Mouse (Mus musculus) ES-E14 (cell line): Measurements from ENCODE around the gene Enpp5. TPM values are rescaled to one million over a fixed set of nuclear protein-coding genes. Genes with fewer than 3 reads are reported as not detected.
A peak's percentile ranks its signal among the peaks of the same experiment; 100 is the strongest.

Experiments
- DNase-seq: peaks from one replicate; pipeline ENCODE4 v3.0.0-alpha.2; 2013; ENCODE audit warnings: low read depth, low spot score
- H3K27ac ChIP-seq: 2 replicates; pipeline ENCODE4 v1.5.1; 2012; ENCODE audit warnings: low read depth, mild to moderate bottlenecking, low read length, moderate library complexity, mixed read lengths; ENCODE audit not compliant: poor library complexity, insufficient read depth, severe bottlenecking
- H3K36me3 ChIP-seq: 2 replicates; pipeline ENCODE4 v1.6.1; 2012; ENCODE audit warnings: mild to moderate bottlenecking, low read length, moderate library complexity, mixed read lengths; ENCODE audit not compliant: control insufficient read depth, poor library complexity, insufficient read depth, severe bottlenecking
- H3K4me1 ChIP-seq, 2 experiments: fragments of 150-350 bp in 1 of 2; sonication (generic) in 1 of 2; 2 replicates each; pipeline ENCODE4 v1.6.1; 2012; ENCODE audit warnings: low read length in 2 of 2, mild to moderate bottlenecking in 1 of 2, mixed read lengths in 1 of 2; ENCODE audit not compliant: control insufficient read depth in 2 of 2, insufficient read depth in 2 of 2, poor library complexity in 1 of 2
- H3K4me3 ChIP-seq, 2 experiments: fragments of 150-350 bp in 1 of 2; sonication (generic) in 1 of 2; 2 replicates each; pipeline ENCODE4 v1.5.1; 2012; ENCODE audit warnings: low read length in 2 of 2, low read depth in 1 of 2, mild to moderate bottlenecking in 1 of 2, mixed read lengths in 1 of 2; ENCODE audit not compliant: insufficient read depth in 1 of 2, poor library complexity in 1 of 2, severe bottlenecking in 1 of 2
- H3K9ac ChIP-seq: 2 replicates; pipeline ENCODE4 v1.6.1; 2012; ENCODE audit warnings: low read depth, mild to moderate bottlenecking, low read length, mixed read lengths; ENCODE audit not compliant: poor library complexity, insufficient read depth, severe bottlenecking
- H3K9me3 ChIP-seq: fragments of 150-350 bp; sonication (generic); 2 replicates; pipeline ENCODE4 v1.6.1; 2012; ENCODE audit warnings: low read depth, mild to moderate bottlenecking, low read length; ENCODE audit not compliant: control insufficient read depth, insufficient read depth
- CHD2 ChIP-seq: IDR thresholded peaks from 2 replicates; pipeline ENCODE4 v1.6.1; 2014; ENCODE audit warnings: mild to moderate bottlenecking, low read depth, low read length, inconsistent platforms
- HCFC1 ChIP-seq: IDR thresholded peaks from 2 replicates; pipeline ENCODE4 v1.6.1; 2012; ENCODE audit warnings: low read length, inconsistent platforms, borderline replicate concordance; ENCODE audit not compliant: insufficient read depth
- MAFK ChIP-seq: IDR thresholded peaks from 2 replicates; pipeline ENCODE4 v1.6.1; 2014; ENCODE audit warnings: mild to moderate bottlenecking, low read depth, low read length, inconsistent platforms; ENCODE audit not compliant: insufficient read depth
- ZC3H11A ChIP-seq: IDR thresholded peaks from 2 replicates; pipeline ENCODE4 v1.6.1; 2012; ENCODE audit warnings: low read depth, mild to moderate bottlenecking, inconsistent platforms, low read length, borderline replicate concordance
- ZNF384 ChIP-seq: IDR thresholded peaks from 2 replicates; pipeline ENCODE4 v1.6.1; 2012; ENCODE audit warnings: low read depth, low read length, inconsistent platforms
- in situ Hi-C, 2 experiments: fragments of 600-800 bp; cut with MboI; formaldehyde crosslinking; loops; one replicate each; pipeline ENCODE4 v1.15.1; 2025; ENCODE audit warnings: low sequenced_read_pairs in 2 of 2, inconsistent platforms in 1 of 2; ENCODE audit not compliant: unreplicated experiment in 2 of 2
- total RNA-seq: library from RNA; depleted of rRNA; stranded (reverse); fragments of 300-350 nt; gene quantifications from 2 replicates; pipeline ENCODE4 v1.2.3, GENCODE M21; 2012

Gene Enpp5
- total RNA-seq, 1 experiment, result 3.5 TPM

GRCm38 (mm10) chr17:44100906-44101305, 22.3 kb downstream of the Enpp5 start:
- H3K9ac ChIP-seq, result no peak overlapping the region
- DNase-seq, result no peak
- H3K36me3 ChIP-seq, result peaks cover 3% of the 10 kb centered on the region; the same call in 1 of the 2 replicates
- in situ Hi-C loops, result no loop called here
- no peak overlapping the region for H3K27ac ChIP-seq
- TF ChIP-seq ZC3H11A (no peak), HCFC1 (no peak), CHD2 (no peak), ZNF384 (no peak), MAFK (no peak)
- no peaks in the 10 kb centered on the region for H3K4me1 ChIP-seq
- H3K9me3 ChIP-seq, result no peaks in the 10 kb centered on the region
- H3K4me3 ChIP-seq, result no peak overlapping the region

DNA sequence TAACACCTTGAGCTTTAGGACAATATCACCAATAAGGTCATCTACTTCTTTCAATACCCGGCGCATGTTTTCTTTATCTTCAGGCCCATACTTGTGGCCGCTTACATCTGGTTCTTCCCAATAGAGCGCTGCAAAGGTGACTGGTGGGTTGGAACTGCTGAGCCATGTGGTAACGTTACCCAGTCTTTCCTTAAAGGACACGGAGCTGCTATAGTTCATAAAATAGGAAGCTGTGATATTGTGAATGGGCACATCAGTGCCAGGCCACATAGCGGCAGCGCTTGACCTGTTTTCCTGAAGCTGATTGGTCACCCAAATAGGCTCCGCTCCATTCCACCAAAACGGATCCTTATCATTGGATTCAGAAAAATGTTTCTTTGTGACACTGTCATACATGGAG, 23.3 kb downstream of the Enpp5 start:
- Histone ChIP-seq H3K9me3 (no peaks in the 10 kb centered on the region), H3K4me3 (no peak overlapping the region), H3K27ac (no peak overlapping the region), H3K36me3 (peaks cover 3% of the 10 kb centered on the region; the same call in 1 of the 2 replicates), H3K4me1 (no peaks in the 10 kb centered on the region), H3K9ac (no peak overlapping the region)
- no peak for TF ChIP-seq HCFC1
- TF ChIP-seq CHD2, result no peak
- TF ChIP-seq ZNF384, result no peak
- TF ChIP-seq MAFK, result no peak
- no peak for TF ChIP-seq ZC3H11A
- in situ Hi-C loops, result no loop called here
- DNase-seq, result no peak

- peak; percentile 69 for DNase-seq
- Histone ChIP-seq H3K27ac (no peak within 1 kb of the TSS), H3K9ac (peak within 1 kb of the TSS; percentile 80), H3K36me3 (no peaks in the 10 kb centered on the region), H3K4me3 (peak within 1 kb of the TSS; percentile 87 to 90), H3K9me3 (no peaks in the 10 kb centered on the region), H3K4me1 (no peaks in the 10 kb centered on the region)
- TF ChIP-seq ZNF384 (no peak), ZC3H11A (no peak), CHD2 (no peak), HCFC1 (peak; percentile 34; the same call in 1 of the 2 replicates)
- in situ Hi-C loops, result no loop called here
Observed at GRCm38 (mm10) chr17:44105287-44106138, 26.9 kb downstream of the Enpp5 start, which contains the start of gene Enpp4. Enpp4 (minus strand) TSS chr17:44105809.

DNA sequence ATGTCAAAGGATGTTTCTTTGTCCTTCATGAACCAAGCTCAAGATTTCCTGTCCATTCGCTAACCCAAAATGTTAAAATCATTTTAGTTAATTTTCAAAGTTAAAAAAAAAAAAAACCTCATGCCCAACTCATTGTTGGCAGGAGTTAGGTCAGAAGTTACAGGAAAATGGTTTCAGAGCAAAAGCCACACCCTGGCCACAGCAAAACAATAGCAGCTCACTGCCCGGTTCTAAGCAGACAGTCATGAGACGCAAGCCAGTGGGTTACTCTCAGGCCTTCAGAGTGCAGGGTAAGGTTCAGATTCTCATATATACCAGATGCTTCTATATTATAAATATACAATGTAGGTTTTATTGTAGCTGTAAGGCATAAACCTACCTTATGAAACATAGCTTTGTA, 29.7 kb downstream of the Enpp5 start:
- no peaks in the 10 kb centered on the region for H3K4me1 ChIP-seq
- in situ Hi-C loops, result no loop called here
- no peaks in the 10 kb centered on the region for H3K9me3 ChIP-seq
- no peak overlapping the region for H3K27ac ChIP-seq
- H3K9ac ChIP-seq, result no peak overlapping the region
- no peaks in the 10 kb centered on the region for H3K36me3 ChIP-seq
- no peak overlapping the region for H3K4me3 ChIP-seq
- no peak for DNase-seq
- no peak for TF ChIP-seq CHD2
- TF ChIP-seq ZNF384, result no peak
- no peak for TF ChIP-seq HCFC1
